Comparison of ENCODE assay signal across 11 mouse cellular contexts in the genomic region with DNA sequence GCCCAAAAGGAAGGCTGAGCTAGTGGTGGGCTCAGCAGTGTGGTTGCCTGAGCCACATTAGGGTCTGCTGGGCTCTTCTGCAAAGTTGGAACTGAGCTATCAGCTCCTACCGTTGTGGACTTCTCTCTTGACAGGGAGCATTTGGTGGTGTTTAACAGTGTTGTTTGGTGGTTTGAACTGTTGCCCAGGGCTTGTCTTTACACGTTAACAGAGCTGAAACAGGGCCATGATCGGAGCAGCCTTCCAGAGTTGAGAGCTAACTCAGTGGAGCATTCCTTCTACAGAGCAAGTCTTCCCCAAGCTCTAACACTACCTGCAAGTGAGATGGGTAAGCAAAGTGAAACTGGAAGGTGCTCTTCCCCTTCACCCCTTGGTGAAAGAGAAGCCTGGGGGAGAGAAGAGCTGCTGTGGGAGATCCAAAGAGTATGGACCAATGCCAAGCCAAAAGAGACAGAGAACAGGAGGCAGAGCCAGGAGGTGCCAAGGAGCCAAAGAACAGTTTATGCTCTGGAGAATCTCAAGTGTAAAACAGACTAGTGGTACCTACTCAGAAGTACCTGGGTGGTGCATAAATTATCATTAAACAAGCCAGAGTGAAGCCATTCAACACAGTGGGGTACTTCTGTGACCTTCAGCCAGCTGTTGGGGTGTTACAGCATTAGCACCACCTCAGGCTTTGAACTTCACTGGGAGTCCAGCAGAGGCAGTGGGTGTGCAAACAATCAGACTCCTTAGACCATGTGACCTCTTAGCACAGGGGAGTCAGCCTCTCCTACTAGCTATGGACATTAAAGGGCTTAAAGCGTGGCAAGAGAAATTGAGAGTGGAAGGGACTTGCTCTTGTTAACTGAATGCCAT.
DNase-seq lines count a peak whose midpoint lies in the region; ATAC-seq and TF ChIP-seq lines count a peak whose summit lies in the region.
"Had no signal": no experiment of that assay in that cellular context is flagged by ENCODE, and none has a peak within 500 bp of the region (broad histone marks: within the 10 kb centered on the region; RNA-seq: fewer than 3 reads in every experiment).

No protein-coding gene starts in this region.

- no peaks in the 10 kb centered on the region; the same call in 1 of the 2 replicates for H3K4me1 ChIP-seq in intestine, embryonic 14.5 days (replicated peaks; ENCODE audit: control insufficient read depth, insufficient read depth, low read length)
- no peaks in the 10 kb centered on the region for H3K4me1 ChIP-seq in intestine, postnatal 0 days (replicated peaks; ENCODE audit: control insufficient read depth, insufficient read depth, low read length)
- no peaks in the 10 kb centered on the region for H3K4me1 ChIP-seq in ES-Bruce4 (ENCODE audit: control insufficient read depth, insufficient read depth, low read length)
- 0 out of 2 replicates have a peak, but pooled peaks cover 12% of the 10 kb centered on the region for H3K4me1 ChIP-seq in neural tube, embryonic 15.5 days

- 51% methylated on average over 4 of the region's 4 CpGs for WGBS in intestine, embryonic 14.5 days
- 50% methylated on average over 4 of the region's 4 CpGs for WGBS in intestine, postnatal 0 days
- 82% methylated on average over 4 of the region's 4 CpGs for WGBS in neural tube, embryonic 15.5 days

- DNase-seq in intestine, embryonic 14.5 days (ENCODE audit: low spot score), result no peak
- DNase-seq in Muller cell, postnatal 12 days (ENCODE audit: inconsistent ontology term), result peak; percentile 74
- DNase-seq in kidney, postnatal 10 days, result peak; percentile 14
- DNase-seq: spleen, adult 18-20 months; thymus, postnatal 36 days had no signal

- peak; percentile 53; the same call in 1 of the 2 replicates for ATAC-seq in intestine, embryonic 14.5 days (replicated peaks; ENCODE audit: low FRiP score, low TSS enrichment, low read depth)
- no peak for ATAC-seq in intestine, postnatal 0 days
- ATAC-seq in neural tube, embryonic 15.5 days (ENCODE audit: low FRiP score), result no peak
- no peak for ATAC-seq in granulocyte monocyte progenitor cell, adult 5-6 weeks (replicated peaks; ENCODE audit: poor library complexity, severe bottlenecking)

- H3K36me3 ChIP-seq in intestine, embryonic 14.5 days (ENCODE audit: control insufficient read depth, insufficient read depth, low read length), result no peaks in the 10 kb centered on the region
- H3K36me3 ChIP-seq in intestine, postnatal 0 days (ENCODE audit: control insufficient read depth, insufficient read depth), result no peaks in the 10 kb centered on the region
- no peaks in the 10 kb centered on the region for H3K36me3 ChIP-seq in ES-Bruce4 (ENCODE audit: control insufficient read depth, insufficient read depth, low read length, poor library complexity, severe bottlenecking)
- no peaks in the 10 kb centered on the region for H3K36me3 ChIP-seq in neural tube, embryonic 15.5 days
- H3K36me3 ChIP-seq: heart, embryonic 15.5 days; limb, embryonic 13.5 days had no signal

- H3K4me3 ChIP-seq in intestine, embryonic 14.5 days (ENCODE audit: low read depth, low read length), result no peak overlapping the region
- no peak overlapping the region for H3K4me3 ChIP-seq in intestine, postnatal 0 days (ENCODE audit: low read depth, low read length)
- H3K4me3 ChIP-seq in ES-Bruce4 (ENCODE audit: low read depth, low read length), result no peak overlapping the region
- no peak overlapping the region for H3K4me3 ChIP-seq in neural tube, embryonic 15.5 days (replicated peaks)
- H3K4me3 ChIP-seq: heart, embryonic 15.5 days; limb, embryonic 13.5 days had no signal

- TF ChIP-seq EP300 in ES-Bruce4 (IDR thresholded peaks at IDR 0.05; ENCODE audit: insufficient read depth, low read depth, low read length), result peak; percentile 65; the same call in 1 of the 2 replicates

- no peaks in the 10 kb centered on the region for H3K27me3 ChIP-seq in intestine, embryonic 14.5 days (replicated peaks; ENCODE audit: control insufficient read depth, insufficient read depth, low read length)
- no peaks in the 10 kb centered on the region for H3K27me3 ChIP-seq in intestine, postnatal 0 days (replicated peaks; ENCODE audit: control insufficient read depth, insufficient read depth, low read length)
- no peaks in the 10 kb centered on the region for H3K27me3 ChIP-seq in ES-Bruce4 (ENCODE audit: control insufficient read depth, insufficient read depth, low read length, poor library complexity, severe bottlenecking)
- no peaks in the 10 kb centered on the region for H3K27me3 ChIP-seq in neural tube, embryonic 15.5 days (replicated peaks)
- H3K27me3 ChIP-seq: heart, embryonic 15.5 days; limb, embryonic 13.5 days had no signal

- TF ChIP-seq CTCF in intestine, postnatal 0 days (IDR thresholded peaks at IDR 0.05; ENCODE audit: low read depth), result no peak
- no peak for TF ChIP-seq CTCF in ES-Bruce4 (IDR thresholded peaks at IDR 0.05; ENCODE audit: low read depth, low read length)

- H3K9ac ChIP-seq in intestine, embryonic 14.5 days (ENCODE audit: low read length), result no peak overlapping the region
- H3K9ac ChIP-seq in intestine, postnatal 0 days (ENCODE audit: low read depth, low read length), result no peak overlapping the region
- no peak overlapping the region for H3K9ac ChIP-seq in ES-Bruce4 (ENCODE audit: low read depth, poor library complexity, severe bottlenecking)
- H3K9ac ChIP-seq in neural tube, embryonic 15.5 days (replicated peaks), result no peak overlapping the region
- H3K9ac ChIP-seq: heart, embryonic 15.5 days; limb, embryonic 13.5 days had no signal

- no peak overlapping the region for H3K27ac ChIP-seq in intestine, embryonic 14.5 days (ENCODE audit: low read depth)
- no peak overlapping the region for H3K27ac ChIP-seq in intestine, postnatal 0 days (ENCODE audit: low read depth, low read length)
- H3K27ac ChIP-seq in ES-Bruce4 (ENCODE audit: insufficient read depth, low read length), result peak overlapping the region; percentile 48
- no peak overlapping the region for H3K27ac ChIP-seq in neural tube, embryonic 15.5 days (replicated peaks)
- H3K27ac ChIP-seq: heart, embryonic 15.5 days; limb, embryonic 13.5 days had no signal

- no peak overlapping the region for H3K4me2 ChIP-seq in intestine, embryonic 14.5 days (ENCODE audit: low read length)
- H3K4me2 ChIP-seq in intestine, postnatal 0 days (replicated peaks; ENCODE audit: low read depth), result no peak overlapping the region
- no peak overlapping the region for H3K4me2 ChIP-seq in neural tube, embryonic 15.5 days
- H3K4me2 ChIP-seq: heart, embryonic 15.5 days; limb, embryonic 13.5 days had no signal

- H3K9me3 ChIP-seq in intestine, embryonic 14.5 days (ENCODE audit: control insufficient read depth, low read length), result no peaks in the 10 kb centered on the region
- H3K9me3 ChIP-seq in intestine, postnatal 0 days (ENCODE audit: control insufficient read depth), result no peaks in the 10 kb centered on the region
- H3K9me3 ChIP-seq in ES-Bruce4 (replicated peaks; ENCODE audit: control insufficient read depth, insufficient read depth, low read length, poor library complexity, severe bottlenecking), result no peaks in the 10 kb centered on the region
- H3K9me3 ChIP-seq in neural tube, embryonic 15.5 days (replicated peaks), result no peaks in the 10 kb centered on the region
- H3K9me3 ChIP-seq: heart, embryonic 15.5 days; limb, embryonic 13.5 days had no signal

- no peak for TF ChIP-seq POLR2A in ES-Bruce4 (IDR thresholded peaks at IDR 0.05; ENCODE audit: insufficient read depth, low read length)
